Mouse (Mus musculus): Measurements from ENCODE around the gene Ly6g6c.

Gene Ly6g6c

DNA sequence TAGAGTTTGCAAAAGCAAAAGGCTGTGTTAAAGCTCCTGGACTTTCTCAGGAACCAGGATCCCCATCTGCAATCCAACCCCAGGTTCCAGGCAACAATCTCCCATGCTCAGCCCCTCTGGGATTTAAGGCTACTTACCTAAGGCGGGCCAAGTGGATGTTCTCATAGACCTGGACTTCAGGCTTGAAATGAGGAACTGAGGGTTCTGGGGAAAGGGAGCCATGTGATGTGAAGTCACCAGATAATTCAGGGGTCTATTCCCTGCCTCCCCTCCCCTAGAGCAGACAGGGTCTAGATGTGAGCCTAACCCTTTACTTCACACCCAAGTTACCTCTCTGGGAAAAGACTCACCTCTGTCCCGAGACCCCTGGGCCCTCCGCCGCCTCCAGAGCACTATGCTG is 15.5 kb downstream of the Ly6g6c start:
- in situ Hi-C loops (cut with MboI, MseI) = no loop called here

DNA sequence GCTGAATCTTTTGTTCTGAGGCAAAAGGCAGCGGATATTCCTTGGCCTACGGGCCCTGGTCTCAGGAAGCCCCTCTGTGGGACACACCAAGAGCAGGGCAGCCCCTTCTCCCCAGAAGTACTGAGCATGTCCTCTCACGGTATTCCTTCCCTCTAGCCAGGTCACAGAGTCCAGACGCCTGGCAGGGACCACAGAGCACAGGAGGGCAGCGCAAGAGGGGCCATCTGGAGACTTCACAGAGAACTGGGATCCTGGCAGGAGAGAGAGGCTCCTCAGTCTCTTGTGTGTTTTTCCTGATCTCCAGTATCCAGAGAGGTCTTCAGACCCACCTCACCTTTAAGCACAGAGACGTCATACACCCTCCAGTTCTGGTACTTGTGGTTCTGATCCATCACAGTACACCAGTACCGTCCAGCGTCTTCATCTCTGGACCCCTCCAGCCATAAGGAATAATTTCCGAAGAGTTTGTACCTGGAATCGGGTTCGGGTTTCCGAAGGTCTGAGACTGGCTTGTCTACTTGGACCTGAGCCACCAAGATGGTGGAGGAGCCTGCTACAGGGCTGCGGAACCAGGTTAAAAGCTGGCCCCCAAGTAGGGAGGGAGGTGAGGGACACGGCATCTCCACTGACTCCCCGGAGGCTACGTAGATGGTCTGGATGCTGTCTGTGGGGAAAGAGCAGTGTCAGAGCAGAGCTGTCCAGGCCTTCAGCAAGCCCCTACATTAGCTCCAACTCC is 17.8 kb downstream of the Ly6g6c start:
- in situ Hi-C loops (cut with MboI, MseI) = no loop called here

GRCm38 (mm10) chr17:35083929-35084497 is 18.8 kb downstream of the Ly6g6c start:
- in situ Hi-C loops (cut with MboI, MseI) = no loop called here

DNA sequence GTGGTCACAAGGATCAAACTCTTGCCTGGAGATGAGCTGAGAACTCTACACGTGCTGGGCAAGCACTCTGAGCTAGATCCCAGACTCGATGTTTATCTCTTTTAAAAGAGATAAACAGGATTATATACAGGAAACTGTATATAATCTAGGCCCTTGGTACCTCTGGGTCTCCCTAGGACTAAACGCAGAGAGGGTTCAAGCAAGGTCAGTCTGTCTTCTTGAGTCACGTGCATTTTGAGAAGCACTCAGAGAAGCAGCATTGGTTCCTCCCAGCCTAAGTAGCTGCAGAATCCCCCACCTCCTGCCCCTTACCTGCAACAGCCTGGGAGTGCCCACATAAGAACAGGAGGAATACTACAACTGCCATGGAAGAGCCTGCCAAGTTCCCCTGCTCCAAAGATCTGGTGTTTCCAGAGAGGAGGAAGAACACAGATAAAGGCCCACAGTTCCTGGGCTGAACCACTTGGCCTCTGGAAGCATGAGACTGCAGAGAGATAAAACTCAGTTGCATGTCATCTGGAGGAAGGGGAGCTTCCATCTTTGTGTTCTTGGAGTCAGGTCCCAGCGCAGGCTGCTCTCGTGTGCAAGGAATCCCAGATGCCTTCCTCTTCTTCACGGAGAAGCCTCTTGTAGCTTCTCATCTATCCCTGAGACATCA is 20.1 kb downstream of the Ly6g6c start, which contains the start of gene Ly6g6f:
Gene Ly6g6f, minus strand, starts transcription at position 403 of the 658 bp plus-strand sequence.
- in situ Hi-C loops (cut with MboI, MseI) = no loop called here

DNA sequence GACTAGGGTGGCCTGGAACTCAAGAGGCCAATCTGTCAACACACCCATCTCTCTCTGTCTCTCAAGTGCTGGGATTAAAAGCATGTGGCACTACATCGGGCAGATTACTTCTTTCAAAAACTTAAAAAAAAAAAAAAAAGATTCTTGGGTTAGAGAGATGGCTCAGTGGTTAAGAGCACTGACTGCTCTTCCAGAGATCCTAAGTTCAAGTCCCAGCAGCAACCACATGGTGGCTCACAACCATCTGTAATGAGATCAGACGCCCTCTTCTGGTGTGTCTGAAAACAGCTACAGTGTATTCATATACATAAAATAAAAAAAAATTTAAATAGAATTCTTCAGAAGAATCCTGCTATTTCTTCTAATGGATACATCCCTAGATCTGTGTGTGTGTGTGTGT is 23.0 kb downstream of the Ly6g6c start:
- in situ Hi-C loops (cut with MboI, MseI) = no loop called here

DNA sequence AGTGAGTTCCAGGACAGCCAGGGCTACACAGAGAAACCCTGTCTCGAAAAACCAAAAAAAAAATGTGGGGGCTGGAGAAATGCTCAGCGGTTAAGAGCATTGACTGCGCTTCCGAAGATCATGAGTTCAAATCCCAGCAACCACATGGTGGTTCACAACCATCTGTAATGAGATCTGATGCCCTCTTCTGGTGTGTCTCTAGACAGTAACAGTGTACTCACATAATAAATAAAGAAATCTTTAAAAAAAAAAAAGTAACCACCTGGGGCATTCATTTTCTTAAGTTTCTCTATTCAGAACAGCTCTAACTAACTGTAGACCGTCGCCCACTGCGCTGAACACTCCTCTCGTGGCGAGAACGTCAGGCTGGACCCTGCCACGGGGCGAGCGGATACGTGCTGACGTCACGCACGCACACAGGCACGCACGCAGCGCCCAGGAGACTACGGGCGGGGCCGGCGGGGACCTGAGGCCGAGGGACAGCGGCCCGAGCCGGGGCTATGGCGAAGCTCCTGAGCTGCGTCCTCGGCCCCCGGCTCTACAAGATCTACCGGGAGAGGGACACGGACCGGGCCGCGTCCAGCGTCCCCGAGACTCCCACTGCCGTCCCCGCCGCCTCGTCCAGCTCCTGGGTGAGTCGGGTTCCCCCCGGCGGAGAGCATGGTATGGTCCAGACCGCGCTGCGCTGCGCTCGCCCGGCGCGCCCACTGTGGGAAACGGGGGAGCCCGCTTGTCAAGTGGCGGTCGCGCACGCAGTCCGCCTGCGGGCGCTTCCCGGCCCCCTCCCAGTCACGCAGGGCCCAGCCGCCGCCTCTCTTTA is 23.8 kb downstream of the Ly6g6c start, which contains the start of gene Abhd16a:
Gene Abhd16a, plus strand, starts transcription at position 439 of the 820 bp plus-strand sequence.
- in situ Hi-C loops (cut with MboI, MseI) = no loop called here

- in situ Hi-C loops (cut with MboI, MseI) = no loop called here
These were observed 25.2 kb downstream of the Ly6g6c start for GRCm38 (mm10) chr17:35090166-35090932.

- in situ Hi-C loops (cut with MboI, MseI) = no loop called here
These were observed 27.4 kb downstream of the Ly6g6c start for GRCm38 (mm10) chr17:35092403-35093198.

DNA sequence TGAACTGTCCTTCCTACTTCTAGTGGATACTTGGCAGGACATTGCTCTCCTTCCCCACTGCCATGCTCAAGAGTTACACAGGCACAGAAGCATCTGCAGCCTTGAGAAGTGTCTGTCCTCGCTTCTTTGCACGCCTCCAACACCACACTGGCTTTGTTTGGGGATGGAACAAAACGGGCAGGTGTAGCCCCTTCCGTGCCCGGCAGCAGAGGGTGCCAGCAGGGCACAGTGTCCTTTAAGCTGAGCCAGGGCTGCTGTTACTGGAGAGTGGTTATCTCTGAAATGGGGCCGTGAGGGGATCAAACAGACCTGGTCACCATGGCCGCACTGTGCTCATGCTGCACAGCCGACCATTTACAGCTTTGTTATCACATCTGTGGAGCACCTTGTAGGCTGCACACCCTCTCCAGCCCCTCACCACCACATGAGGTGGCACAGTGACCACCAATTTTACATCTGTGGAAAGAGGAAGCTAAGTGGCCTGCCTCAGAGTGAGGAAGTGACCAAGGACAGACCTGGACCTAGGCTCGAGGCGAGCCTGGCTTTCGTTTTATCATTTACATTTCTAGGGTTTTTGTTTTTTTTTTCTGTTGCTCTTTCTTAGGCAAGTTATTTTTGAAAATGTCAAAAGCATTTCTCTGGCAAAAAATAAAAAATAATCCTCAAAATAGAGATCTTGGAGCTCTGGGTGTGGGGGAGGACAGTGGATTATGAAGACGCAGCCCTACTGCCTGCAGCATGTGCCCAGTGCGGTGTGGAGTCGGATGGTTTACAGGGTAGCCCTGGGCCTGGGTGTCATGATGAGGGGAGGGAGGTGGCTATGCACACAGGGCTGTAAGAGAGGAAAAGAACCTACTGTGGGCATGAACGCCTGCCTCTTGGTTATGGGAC is 29.5 kb downstream of the Ly6g6c start:
- in situ Hi-C loops (cut with MboI, MseI) = no loop called here

DNA sequence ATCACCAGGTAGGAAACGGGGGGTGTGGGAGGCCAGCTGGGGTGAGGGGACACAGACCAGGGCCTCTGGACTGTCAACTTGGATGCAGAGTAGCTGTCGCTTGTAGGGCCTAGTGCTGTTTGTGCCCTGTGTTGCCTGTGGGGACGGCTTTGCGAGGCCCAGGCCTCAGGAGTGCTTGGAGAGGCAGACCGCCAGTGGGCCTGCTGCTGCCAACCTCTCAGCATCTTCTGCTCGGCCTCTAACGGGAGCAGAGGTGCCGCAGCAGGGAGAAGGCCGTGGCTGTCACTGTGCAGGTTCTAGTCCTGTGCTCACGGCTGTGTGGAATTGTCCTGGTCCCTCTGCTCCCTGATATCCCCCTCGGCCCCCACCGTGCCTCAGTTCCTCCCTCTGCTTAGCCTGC is 31.4 kb downstream of the Ly6g6c start:
- in situ Hi-C loops (cut with MboI, MseI) = no loop called here

GRCm38 (mm10) chr17:35097164-35097655 is 32.0 kb downstream of the Ly6g6c start:
- in situ Hi-C loops (cut with MboI, MseI) = no loop called here

DNA sequence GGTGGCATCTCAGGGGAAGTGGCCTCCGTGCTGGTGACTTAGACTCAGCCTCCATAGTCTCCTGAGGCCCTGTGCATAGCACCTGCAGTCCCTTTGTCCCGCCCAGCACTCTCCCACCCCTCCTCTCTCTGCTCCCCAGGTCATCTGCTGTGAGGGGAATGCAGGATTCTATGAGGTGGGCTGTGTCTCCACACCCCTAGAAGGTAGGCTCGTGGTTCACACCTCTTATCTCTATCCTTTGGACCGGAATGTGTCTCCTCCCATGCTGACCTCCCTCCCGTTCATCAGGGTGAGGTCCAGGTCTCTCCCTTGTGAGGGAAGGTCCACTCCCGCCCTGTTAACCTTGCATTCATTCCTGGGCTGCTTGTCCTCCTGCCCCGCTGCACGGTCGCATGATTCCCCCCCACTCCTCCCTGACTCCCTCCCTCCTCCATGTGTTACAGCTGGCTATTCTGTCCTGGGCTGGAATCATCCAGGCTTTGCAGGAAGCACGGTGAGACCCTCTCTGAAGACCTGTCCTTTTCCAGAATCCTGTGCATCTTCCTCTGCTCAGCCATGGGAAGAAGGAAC is 35.1 kb downstream of the Ly6g6c start:
- in situ Hi-C loops (cut with MboI, MseI) = loop anchor here (25.0 kb wide), 1 partner anchor 463 kb away; the partner anchor contains the start of genes Atf6b, Fkbpl, Ppt2 and Prrt1

GRCm38 (mm10) chr17:35101161-35101560 is 36.0 kb downstream of the Ly6g6c start:
- in situ Hi-C loops (cut with MboI, MseI) = loop anchor here (25.0 kb wide), 1 partner anchor 464 kb away; the partner anchor contains the start of genes Atf6b, Fkbpl, Ppt2 and Prrt1

- in situ Hi-C loops (cut with MboI, MseI) = loop anchor here (25.0 kb wide), 1 partner anchor 465 kb away; the partner anchor contains the start of genes Atf6b, Fkbpl, Ppt2 and Prrt1
These were observed 37.1 kb downstream of the Ly6g6c start for GRCm38 (mm10) chr17:35102299-35102698.

GRCm38 (mm10) chr17:35103221-35103690 is 38.1 kb downstream of the Ly6g6c start:
- in situ Hi-C loops (cut with MboI, MseI) = loop anchor here (25.0 kb wide), 1 partner anchor 466 kb away; the partner anchor contains the start of genes Atf6b, Fkbpl, Ppt2 and Prrt1

DNA sequence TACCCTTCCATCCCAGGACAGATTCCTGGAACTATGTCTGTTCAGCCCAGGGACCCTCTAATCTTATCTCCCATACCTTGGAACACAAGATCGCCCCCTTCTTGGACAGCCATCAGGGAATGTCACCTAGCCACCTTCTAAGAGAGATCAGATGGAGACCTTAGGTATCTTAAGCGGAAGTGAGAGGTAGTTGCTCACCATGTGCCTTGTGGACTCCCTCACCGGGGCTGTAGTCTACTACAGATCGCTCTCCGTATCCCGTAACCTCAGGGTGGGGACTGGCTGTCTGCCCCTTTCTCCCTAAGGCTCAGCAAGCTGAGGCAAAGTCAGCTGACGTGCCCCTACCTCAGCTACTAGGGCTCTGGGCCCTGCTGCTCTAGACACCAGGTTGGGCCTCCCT is 38.9 kb downstream of the Ly6g6c start:
- in situ Hi-C loops (cut with MboI, MseI) = loop anchor here (25.0 kb wide), 1 partner anchor 467 kb away; the partner anchor contains the start of genes Atf6b, Fkbpl, Ppt2 and Prrt1

DNA sequence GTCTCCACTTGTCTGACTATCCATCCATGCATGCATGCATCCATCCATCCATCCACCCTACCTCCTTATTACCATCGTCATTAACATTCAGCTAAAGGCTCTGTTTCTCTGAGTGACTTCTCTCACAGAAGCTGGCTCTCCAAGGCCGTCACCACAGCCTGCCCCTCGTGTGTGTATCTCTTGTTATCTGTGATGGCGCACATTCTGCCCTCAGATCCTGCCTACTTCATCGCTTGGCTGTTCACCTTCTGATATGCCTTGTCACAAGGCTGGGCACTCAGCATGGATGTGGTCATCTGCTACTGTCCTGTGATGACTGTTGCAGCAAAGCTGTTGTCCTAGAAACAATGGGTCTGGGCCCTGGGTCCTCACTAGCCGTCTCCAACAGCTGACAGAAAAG is 39.6 kb downstream of the Ly6g6c start:
- in situ Hi-C loops (cut with MboI, MseI) = loop anchor here (25.0 kb wide), 1 partner anchor 467 kb away; the partner anchor contains the start of genes Atf6b, Fkbpl, Ppt2 and Prrt1
